Mouse (Mus musculus) NIH3T3 (cell line): ENCODE measurements at regions not wholly inside any gene's neighbourhood (a gene's known extent, or its start where the extent isn't known, plus 50 kb on each side); places are given as distances from the start of the nearest gene placed in this dataset.

ENCODE experiments used
- DNase-seq: peaks from one replicate; pipeline ENCODE4 v3.0.0-alpha.2; 2012; ENCODE audit warnings: low read depth

- DNase-seq: peak; percentile 2
Observed at GRCm38 (mm10) chr6:76130201-76130600, 367.4 kb downstream of the Gm9008 start.

GRCm38 (mm10) chr6:76115758-76116157 lies 381.8 kb downstream of the Gm9008 start:
- no peak for DNase-seq

GRCm38 (mm10) chr6:76114346-76114745 lies 383.2 kb downstream of the Gm9008 start:
- no peak for DNase-seq

GRCm38 (mm10) chr6:76065383-76065782 lies 432.2 kb downstream of the Gm9008 start:
- DNase-seq: no peak

GRCm38 (mm10) chr6:76052652-76053313 lies 444.8 kb downstream of the Gm9008 start:
- no peak for DNase-seq

GRCm38 (mm10) chr6:76007783-76008406 lies 489.7 kb downstream of the Gm9008 start:
- no peak for DNase-seq
